Mouse (Mus musculus) neural tube, embryonic 12.5 days (tissue): ENCODE results near the gene Rmnd5b. TPM values are rescaled to one million over a fixed set of nuclear protein-coding genes. Genes with fewer than 3 reads are reported as not detected.

Source experiments
- ATAC-seq: fragments of 200-750 bp; cut with Nextera tagmentation; 2 replicates; pipeline ENCODE4 v1.8.0; 2017; ENCODE audit warnings: low read depth, mild to moderate bottlenecking, moderate TSS enrichment, moderate library complexity; ENCODE audit not compliant: low FRiP score
- H3K27ac ChIP-seq: fragments of 300-500 bp; sonication (generic); 2 replicates; pipeline ENCODE4 v1.5.1; 2016
- H3K27me3 ChIP-seq: fragments of 300-500 bp; sonication (generic); replicated peaks from 2 replicates; pipeline ENCODE4 v1.6.1; 2016; ENCODE audit warnings: mild to moderate bottlenecking
- H3K36me3 ChIP-seq: fragments of 300-500 bp; sonication (generic); 2 replicates; pipeline ENCODE4 v1.6.1; 2016; ENCODE audit warnings: mild to moderate bottlenecking
- H3K4me1 ChIP-seq: fragments of 300-500 bp; sonication (generic); 2 replicates; pipeline ENCODE4 v1.6.1; 2016
- H3K4me2 ChIP-seq: fragments of 300-500 bp; sonication (generic); replicated peaks from 2 replicates; pipeline ENCODE4 v1.6.1; 2016; ENCODE audit warnings: mild to moderate bottlenecking
- H3K4me3 ChIP-seq: fragments of 300-500 bp; sonication (generic); 2 replicates; pipeline ENCODE4 v1.5.1; 2016
- H3K9ac ChIP-seq: fragments of 300-500 bp; sonication (generic); 2 replicates; pipeline ENCODE4 v1.6.1; 2016; ENCODE audit warnings: mild to moderate bottlenecking
- H3K9me3 ChIP-seq: fragments of 300-500 bp; sonication (generic); 2 replicates; pipeline ENCODE4 v1.6.1; 2016; ENCODE audit warnings: mild to moderate bottlenecking
- WGBS: fragments of 180-500 bp; shearing (Covaris S2); methylation state at CpG from one replicate; pipeline ENCODE4 v1.1.7; 2016; 5-methylcytosine and 5-hydroxymethylcytosine counted together
- polyA plus RNA-seq: library from polyadenylated mRNA; unstranded; fragments of >200 nt; fragmentation: Nextera tagmentation; extraction: Ambion mirVana; gene quantifications from 2 replicates; pipeline ENCODE4 v1.2.1, GENCODE M21; 2016

Gene Rmnd5b
- polyA plus RNA-seq, 1 experiment from 2014 or later, result 57.7 TPM

GRCm38 (mm10) chr11:51658705-51659104 lies 23.0 kb upstream of the Rmnd5b start:
- WGBS, result 73% methylated on average over 6 of the region's 6 CpGs
- H3K4me3 ChIP-seq, result no peak overlapping the region
- H3K9me3 ChIP-seq, result no peaks in the 10 kb centered on the region
- H3K27me3 ChIP-seq, result no peaks in the 10 kb centered on the region
- no peak overlapping the region; the same call in 1 of the 2 replicates for H3K9ac ChIP-seq
- H3K4me1 ChIP-seq, result no peaks in the 10 kb centered on the region
- H3K27ac ChIP-seq, result no peak overlapping the region
- H3K36me3 ChIP-seq, result no peaks in the 10 kb centered on the region
- no peak for ATAC-seq
- no peak overlapping the region for H3K4me2 ChIP-seq

DNA sequence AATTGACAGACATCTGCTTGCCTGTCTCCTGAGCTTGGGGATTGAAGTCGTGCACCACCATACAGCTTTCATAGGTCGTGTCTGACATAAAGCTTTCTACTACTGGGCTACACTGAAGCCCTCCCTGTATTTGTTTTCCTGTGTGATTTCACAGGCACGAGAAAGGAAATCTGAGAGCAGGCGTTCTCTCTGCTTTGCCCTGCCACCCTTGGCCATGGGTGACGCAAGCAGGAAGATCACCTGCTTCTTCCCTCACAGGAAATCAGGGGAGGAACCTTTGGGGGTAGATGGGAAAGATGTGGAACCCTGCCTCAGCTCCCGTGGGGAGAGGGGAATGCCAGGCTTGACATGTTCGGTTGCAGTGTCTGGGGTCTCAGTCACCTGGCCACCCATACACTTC lies 22.6 kb upstream of the Rmnd5b start:
- no peak overlapping the region for H3K27ac ChIP-seq
- no peaks in the 10 kb centered on the region for H3K4me1 ChIP-seq
- no peak for ATAC-seq
- no peak overlapping the region for H3K4me2 ChIP-seq
- no peak overlapping the region; the same call in 1 of the 2 replicates for H3K9ac ChIP-seq
- 67% methylated on average over 7 of the region's 7 CpGs for WGBS
- H3K27me3 ChIP-seq, result no peaks in the 10 kb centered on the region
- no peaks in the 10 kb centered on the region for H3K9me3 ChIP-seq
- no peaks in the 10 kb centered on the region for H3K36me3 ChIP-seq
- H3K4me3 ChIP-seq, result no peak overlapping the region

GRCm38 (mm10) chr11:51656798-51657521 lies 21.3 kb upstream of the Rmnd5b start:
- H3K4me1 ChIP-seq, result no peaks in the 10 kb centered on the region
- H3K27ac ChIP-seq, result no peak overlapping the region
- H3K4me2 ChIP-seq, result no peak overlapping the region
- WGBS, result 87% methylated on average over 10 of the region's 10 CpGs
- no peaks in the 10 kb centered on the region for H3K9me3 ChIP-seq
- no peaks in the 10 kb centered on the region for H3K36me3 ChIP-seq
- no peak for ATAC-seq
- H3K4me3 ChIP-seq, result no peak overlapping the region
- H3K9ac ChIP-seq, result no peak overlapping the region
- H3K27me3 ChIP-seq, result no peaks in the 10 kb centered on the region

DNA sequence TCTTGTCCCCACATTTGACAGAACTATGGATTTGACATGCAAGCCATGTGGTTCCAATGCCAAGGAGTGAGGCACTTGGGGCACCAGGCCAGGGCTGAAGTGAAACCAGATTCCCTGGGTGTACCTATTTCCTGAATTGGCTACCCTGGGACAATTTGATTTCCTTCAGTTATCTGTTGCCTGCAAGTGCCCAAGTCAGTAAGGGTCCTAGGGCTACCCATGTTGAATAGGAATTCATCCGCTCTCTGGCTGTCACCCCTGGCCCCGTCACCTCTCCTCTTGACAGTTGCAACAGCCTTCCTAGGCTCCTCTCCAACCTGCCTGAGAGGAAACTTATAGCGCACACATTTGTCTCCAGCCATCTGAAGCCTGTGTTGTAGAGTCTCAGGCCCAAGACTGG lies 19.2 kb upstream of the Rmnd5b start:
- 91% methylated on average over 3 of the region's 3 CpGs for WGBS
- no peak overlapping the region for H3K9ac ChIP-seq
- H3K4me1 ChIP-seq, result peaks cover 9% of the 10 kb centered on the region
- ATAC-seq, result no peak
- H3K36me3 ChIP-seq, result no peaks in the 10 kb centered on the region
- no peak overlapping the region for H3K27ac ChIP-seq
- no peaks in the 10 kb centered on the region for H3K9me3 ChIP-seq
- peaks cover 15% of the 10 kb centered on the region for H3K27me3 ChIP-seq
- H3K4me2 ChIP-seq, result no peak overlapping the region
- H3K4me3 ChIP-seq, result no peak overlapping the region

DNA sequence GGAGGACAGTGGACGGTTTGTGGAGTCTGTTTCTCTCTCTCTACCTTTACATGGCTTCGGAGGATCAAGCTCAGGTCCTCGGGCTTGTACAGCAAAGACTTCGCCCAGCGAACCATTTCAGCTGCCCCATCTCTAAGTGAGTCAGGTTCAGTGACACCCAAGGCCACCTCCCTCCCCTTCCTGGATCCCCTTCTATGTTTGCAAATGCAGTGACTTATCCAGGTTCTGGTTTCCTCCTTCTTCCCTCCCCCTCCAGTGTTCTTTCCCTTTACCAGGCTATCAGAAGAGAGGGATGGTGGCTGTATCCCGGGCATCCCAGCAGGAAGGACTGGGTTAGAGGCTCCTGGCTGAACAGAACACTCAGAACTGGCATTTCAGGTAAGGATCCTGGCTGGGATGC lies 18.0 kb upstream of the Rmnd5b start:
- peaks cover 21% of the 10 kb centered on the region for H3K4me1 ChIP-seq
- no peak overlapping the region for H3K4me3 ChIP-seq
- no peaks in the 10 kb centered on the region for H3K9me3 ChIP-seq
- 92% methylated on average over 6 of the region's 6 CpGs for WGBS
- no peak overlapping the region for H3K4me2 ChIP-seq
- no peaks in the 10 kb centered on the region for H3K36me3 ChIP-seq
- no peak overlapping the region for H3K9ac ChIP-seq
- peaks cover 24% of the 10 kb centered on the region for H3K27me3 ChIP-seq
- no peak overlapping the region for H3K27ac ChIP-seq
- no peak for ATAC-seq

DNA sequence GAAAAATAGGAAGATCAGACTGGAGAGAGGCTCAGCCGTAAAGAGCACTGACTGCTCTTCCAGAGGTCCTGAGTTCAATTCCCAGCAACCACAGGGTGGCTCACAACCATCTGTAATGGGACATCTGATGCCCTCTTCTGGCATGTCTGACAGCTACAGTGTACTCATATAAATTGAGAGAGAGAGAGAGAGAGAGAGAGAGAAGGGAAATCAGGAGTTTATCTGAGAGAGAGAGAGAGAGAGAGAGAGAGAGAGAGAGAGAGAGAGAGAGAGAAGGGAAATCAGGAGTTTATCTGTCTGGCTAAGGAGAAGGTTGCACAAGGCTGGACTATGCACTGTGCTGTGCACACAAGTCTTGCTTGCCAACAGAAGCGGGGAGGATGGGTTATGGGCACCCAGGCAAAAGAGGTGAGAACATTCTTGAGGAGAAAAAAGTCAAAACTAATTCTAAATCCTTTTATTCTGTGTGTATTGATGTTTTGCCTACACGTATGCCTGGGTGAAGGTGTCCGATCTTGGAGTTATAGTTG lies 17.3 kb upstream of the Rmnd5b start:
- Histone ChIP-seq H3K4me3 (no peak overlapping the region), H3K4me2 (no peak overlapping the region), H3K9ac (no peak overlapping the region), H3K27ac (no peak overlapping the region), H3K4me1 (peaks cover 28% of the 10 kb centered on the region), H3K36me3 (no peaks in the 10 kb centered on the region), H3K27me3 (peaks cover 24% of the 10 kb centered on the region), H3K9me3 (no peaks in the 10 kb centered on the region)
- no peak for ATAC-seq
- 94% methylated on average over 4 of the region's 4 CpGs for WGBS

DNA sequence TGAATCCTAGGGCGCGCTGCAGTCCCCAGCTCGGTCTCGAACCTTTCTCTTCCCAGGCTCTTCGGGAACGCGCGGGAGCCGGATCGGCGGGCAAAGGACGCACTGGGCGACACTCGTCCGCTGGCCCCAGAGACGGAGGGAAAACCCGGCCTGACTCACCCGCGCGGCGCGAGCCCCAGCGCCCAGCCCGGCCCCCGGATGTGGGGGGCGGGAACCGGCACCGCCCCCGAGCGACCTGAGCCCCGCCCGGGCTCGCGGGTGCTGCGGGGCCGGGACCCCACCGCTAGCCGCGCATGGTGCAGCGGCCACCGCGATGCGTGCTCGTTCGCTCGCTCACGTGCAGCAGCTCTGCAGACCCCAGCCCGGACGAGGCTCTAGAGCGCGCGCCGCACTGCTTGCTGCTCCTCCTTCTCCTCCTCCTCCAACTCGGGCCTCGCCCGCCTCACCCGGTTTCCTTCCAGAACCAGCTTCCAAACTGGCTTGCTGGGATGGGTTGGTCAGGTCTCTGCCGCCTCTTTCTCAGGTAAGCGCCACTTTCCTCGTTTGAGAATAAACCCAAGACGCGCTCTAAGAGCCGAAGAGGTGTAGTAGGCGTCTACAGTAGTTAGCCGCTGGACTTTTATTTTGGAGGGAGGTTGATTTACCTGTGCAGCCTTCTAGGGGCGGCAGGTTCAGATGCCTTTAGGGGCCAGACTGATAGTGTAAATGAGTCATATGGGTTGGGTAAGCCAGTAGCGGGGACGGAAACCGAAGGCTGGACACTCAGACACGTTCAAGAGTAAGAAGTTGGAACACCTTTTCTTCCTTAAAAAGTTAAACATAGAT lies 15.2 kb upstream of the Rmnd5b start, which contains the start of the genes N4bp3 and D930048N14Rik:
N4bp3 (minus strand) TSS at position 152 of the 825 bp plus-strand sequence.
D930048N14Rik (plus strand) TSS at position 264 of the 825 bp plus-strand sequence.
- peak within 1 kb of the TSS; percentile 87 for H3K4me2 ChIP-seq
- H3K4me3 ChIP-seq, result peak within 1 kb of the TSS; percentile 47
- H3K4me1 ChIP-seq, result peaks cover 37% of the 10 kb centered on the region
- no peaks in the 10 kb centered on the region for H3K36me3 ChIP-seq
- WGBS, result 1% methylated on average over 70 of the region's 70 CpGs
- peak; percentile 37; the same call in 1 of the 2 replicates for ATAC-seq
- no peak within 1 kb of the TSS for H3K27ac ChIP-seq
- peaks cover 24% of the 10 kb centered on the region for H3K27me3 ChIP-seq
- no peaks in the 10 kb centered on the region for H3K9me3 ChIP-seq
- H3K9ac ChIP-seq, result peak within 1 kb of the TSS; percentile 52

- Histone ChIP-seq H3K27ac (no peak overlapping the region), H3K4me3 (peak overlapping the region; percentile 47), H3K36me3 (no peaks in the 10 kb centered on the region), H3K27me3 (peaks cover 24% of the 10 kb centered on the region), H3K4me1 (peaks cover 37% of the 10 kb centered on the region), H3K4me2 (peak overlapping the region; percentile 87), H3K9me3 (no peaks in the 10 kb centered on the region), H3K9ac (peak overlapping the region; percentile 52)
- WGBS, result under 1% methylated on average over 30 of the region's 30 CpGs
- ATAC-seq, result no peak
Observed at GRCm38 (mm10) chr11:51650261-51650660, 14.6 kb upstream of the Rmnd5b start.

DNA sequence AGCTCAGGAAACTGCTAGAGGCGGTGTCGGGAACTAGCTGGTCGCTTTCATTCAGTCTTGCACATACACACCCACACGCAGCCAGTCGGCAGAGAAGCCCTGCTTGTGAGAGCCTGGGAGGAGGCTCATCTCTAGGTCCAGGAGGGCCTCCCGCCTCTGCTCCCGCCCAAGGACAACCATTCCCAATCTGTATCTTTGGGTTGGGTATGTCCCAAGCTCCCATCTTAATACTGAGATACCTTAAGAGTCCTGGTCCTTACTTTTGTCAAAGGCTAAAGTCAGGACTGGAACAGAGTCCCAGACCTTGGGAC lies 14.1 kb upstream of the Rmnd5b start:
- 4% methylated on average over 7 of the region's 7 CpGs for WGBS
- Histone ChIP-seq H3K36me3 (no peaks in the 10 kb centered on the region), H3K27me3 (peaks cover 24% of the 10 kb centered on the region), H3K4me3 (peak overlapping the region; percentile 47), H3K27ac (no peak overlapping the region), H3K9ac (peak overlapping the region; percentile 52), H3K4me2 (peak overlapping the region; percentile 87), H3K4me1 (peaks cover 37% of the 10 kb centered on the region), H3K9me3 (no peaks in the 10 kb centered on the region)
- ATAC-seq, result no peak

GRCm38 (mm10) chr11:51649111-51649888 lies 13.6 kb upstream of the Rmnd5b start:
- H3K4me2 ChIP-seq, result peak overlapping the region; percentile 87
- ATAC-seq, result no peak
- H3K4me3 ChIP-seq, result peak overlapping the region; percentile 47
- H3K27ac ChIP-seq, result no peak overlapping the region
- peak overlapping the region; percentile 52 for H3K9ac ChIP-seq
- H3K9me3 ChIP-seq, result no peaks in the 10 kb centered on the region
- 23% methylated on average over 11 of the region's 11 CpGs for WGBS
- peaks cover 37% of the 10 kb centered on the region for H3K4me1 ChIP-seq
- H3K36me3 ChIP-seq, result no peaks in the 10 kb centered on the region
- peaks cover 24% of the 10 kb centered on the region for H3K27me3 ChIP-seq

DNA sequence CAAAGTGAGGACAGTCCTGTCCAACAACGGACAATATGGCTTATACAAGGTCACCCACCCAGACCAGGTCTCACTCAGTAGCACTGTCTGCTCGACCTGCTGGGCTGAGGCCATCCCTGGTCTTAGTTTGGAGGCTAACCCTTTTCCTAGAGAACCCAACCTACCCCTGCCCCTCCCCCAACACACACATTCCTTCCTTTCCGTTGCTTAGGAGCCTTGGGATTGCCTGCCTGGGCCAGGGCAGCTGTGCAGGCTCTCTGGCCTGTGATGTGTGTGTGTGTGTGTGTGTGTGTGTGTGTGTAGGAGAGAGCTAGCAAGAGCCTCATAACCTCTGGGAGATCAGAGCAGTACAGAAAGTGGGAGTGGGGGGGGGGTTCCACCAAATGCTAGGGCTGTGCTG lies 12.9 kb upstream of the Rmnd5b start:
- H3K4me3 ChIP-seq, result peak overlapping the region; percentile 15; the same call in 1 of the 2 replicates
- peaks cover 37% of the 10 kb centered on the region for H3K4me1 ChIP-seq
- H3K27ac ChIP-seq, result no peak overlapping the region
- H3K36me3 ChIP-seq, result 0 out of 2 replicates have a peak, but pooled peaks cover under 1% of the 10 kb centered on the region
- no peaks in the 10 kb centered on the region for H3K9me3 ChIP-seq
- peak; percentile 35 for ATAC-seq
- peak overlapping the region; percentile 18; the same call in 1 of the 2 replicates for H3K9ac ChIP-seq
- WGBS, result 10% methylated on average over 3 of the region's 3 CpGs
- peaks cover 24% of the 10 kb centered on the region for H3K27me3 ChIP-seq
- H3K4me2 ChIP-seq, result peak overlapping the region; percentile 87
